Mouse (Mus musculus) testis, adult 2 months (tissue): ENCODE measurements at regions not wholly inside any gene's neighbourhood (a gene's known extent, or its start where the extent isn't known, plus 50 kb on each side); places are given as distances from the start of the nearest gene placed in this dataset.

Source experiments
- CTCF ChIP-seq: fragments of 200-500 bp; IDR thresholded peaks from 2 replicates; pipeline ENCODE4 v1.5.1; 2012; ENCODE audit warnings: low read depth, mild to moderate bottlenecking, inconsistent platforms, low read length, moderate library complexity; ENCODE audit not compliant: control insufficient read depth, insufficient read depth, insufficient replicate concordance
- POLR2A ChIP-seq: fragments of 200-500 bp; IDR thresholded peaks from 2 replicates; pipeline ENCODE4 v1.6.1; 2012; ENCODE audit warnings: low read depth, mild to moderate bottlenecking, inconsistent platforms, low read length, moderate library complexity; ENCODE audit not compliant: control insufficient read depth

GRCm38 (mm10) chr3:34338100-34338499 lies 257.0 kb upstream of the Dnajc19 start:
- TF ChIP-seq POLR2A: no peak
- no peak for TF ChIP-seq CTCF
